Mouse (Mus musculus): ENCODE measurements around the gene Vwa5b1. TPM values are rescaled to one million over a fixed set of nuclear protein-coding genes. Genes with fewer than 3 reads are reported as not detected.

Vwa5b1 gene
- not detected for total RNA-seq (2021)
- long read RNA-seq, experiment 1, result 0 reads
- long read RNA-seq, experiment 2, result 0 reads

GRCm38 (mm10) chr4:138635428-138636145 is at the start of gene Vwa5b1:
TSS of gene Vwa5b1 (minus strand) at chr4:138635884.
- DNase-seq, result no peak

GRCm38 (mm10) chr4:138682760-138683159 is 47.1 kb upstream of the Vwa5b1 start:
- no peak for DNase-seq

GRCm38 (mm10) chr4:138680124-138680523 is 44.4 kb upstream of the Vwa5b1 start:
- no peak for DNase-seq

GRCm38 (mm10) chr4:138677579-138677978 is 41.9 kb upstream of the Vwa5b1 start:
- no peak for DNase-seq

- DNase-seq, result no peak
Measured at GRCm38 (mm10) chr4:138676480-138676879, 40.8 kb upstream of the Vwa5b1 start.

GRCm38 (mm10) chr4:138672160-138672559 is 36.5 kb upstream of the Vwa5b1 start:
- no peak for DNase-seq

- no peak for DNase-seq
Measured at GRCm38 (mm10) chr4:138670093-138670889, 34.6 kb upstream of the Vwa5b1 start.

- no peak for DNase-seq
Measured at GRCm38 (mm10) chr4:138666521-138666920, 30.8 kb upstream of the Vwa5b1 start.

- no peak for DNase-seq
Measured at GRCm38 (mm10) chr4:138659936-138660602, 24.4 kb upstream of the Vwa5b1 start.

GRCm38 (mm10) chr4:138653056-138653455 is 17.4 kb upstream of the Vwa5b1 start:
- DNase-seq, result no peak

GRCm38 (mm10) chr4:138651881-138652280 is 16.2 kb upstream of the Vwa5b1 start:
- no peak for DNase-seq

GRCm38 (mm10) chr4:138648096-138648635 is 12.5 kb upstream of the Vwa5b1 start:
- no peak for DNase-seq

- DNase-seq, result no peak
Measured at GRCm38 (mm10) chr4:138642272-138642671, 6.6 kb upstream of the Vwa5b1 start.

GRCm38 (mm10) chr4:138636146-138636511 is 445 bp upstream of the Vwa5b1 start:
- no peak for DNase-seq

- DNase-seq, result no peak
Measured at GRCm38 (mm10) chr4:138628256-138628655, 7.4 kb downstream of the Vwa5b1 start.

GRCm38 (mm10) chr4:138614454-138614853 is 21.2 kb downstream of the Vwa5b1 start:
- no peak for DNase-seq

- DNase-seq, result no peak
Measured at GRCm38 (mm10) chr4:138601926-138602325, 33.8 kb downstream of the Vwa5b1 start.

- DNase-seq, result no peak
Measured at GRCm38 (mm10) chr4:138597904-138598347, 37.8 kb downstream of the Vwa5b1 start.

- DNase-seq, result no peak
Measured at GRCm38 (mm10) chr4:138596391-138597130, 39.1 kb downstream of the Vwa5b1 start.

- DNase-seq, result no peak
Measured at GRCm38 (mm10) chr4:138584946-138585345, 50.7 kb downstream of the Vwa5b1 start.

GRCm38 (mm10) chr4:138582446-138582845 is 53.2 kb downstream of the Vwa5b1 start:
- no peak for DNase-seq

- DNase-seq, result no peak
Measured at GRCm38 (mm10) chr4:138578406-138578805, 57.3 kb downstream of the Vwa5b1 start.
